Mouse (Mus musculus): ENCODE results near the gene Btnl1. TPM values are rescaled to one million over a fixed set of nuclear protein-coding genes. Genes with fewer than 3 reads are reported as not detected.

Btnl1 gene
- total and polyA plus RNA-seq, 2 experiments from 2014 or later, result not detected

GRCm38 (mm10) chr17:34391507-34391906 is 14.6 kb downstream of the Btnl1 start:
- no peak overlapping the region for H3K4me3 ChIP-seq (ENCODE audit: low read depth, low read length)
- no peaks in the 10 kb centered on the region for H3K36me3 ChIP-seq (ENCODE audit: insufficient read depth, low read length)
- 73% methylated on average over 7 of the region's 7 CpGs for WGBS
- no peaks in the 10 kb centered on the region for H3K4me1 ChIP-seq (ENCODE audit: insufficient read depth, low read length)
- no peaks in the 10 kb centered on the region for H3K9me3 ChIP-seq (ENCODE audit: low read length)
- H3K27me3 ChIP-seq (ENCODE audit: insufficient read depth, low read length), result no peaks in the 10 kb centered on the region
- no peak overlapping the region; the same call in 1 of the 2 replicates for H3K4me2 ChIP-seq (ENCODE audit: low read depth, low read length, poor library complexity, severe bottlenecking)
- TF ChIP-seq CTCF (IDR thresholded peaks at IDR 0.05), result no peak
- no peak overlapping the region for H3K9ac ChIP-seq (replicated peaks; ENCODE audit: low read length, poor library complexity, severe bottlenecking)
- H3K27ac ChIP-seq (ENCODE audit: low read depth, low read length), result no peak overlapping the region
- ATAC-seq (ENCODE audit: low FRiP score) (no peak), DNase-seq (ENCODE audit: low spot score) (no peak)

DNA sequence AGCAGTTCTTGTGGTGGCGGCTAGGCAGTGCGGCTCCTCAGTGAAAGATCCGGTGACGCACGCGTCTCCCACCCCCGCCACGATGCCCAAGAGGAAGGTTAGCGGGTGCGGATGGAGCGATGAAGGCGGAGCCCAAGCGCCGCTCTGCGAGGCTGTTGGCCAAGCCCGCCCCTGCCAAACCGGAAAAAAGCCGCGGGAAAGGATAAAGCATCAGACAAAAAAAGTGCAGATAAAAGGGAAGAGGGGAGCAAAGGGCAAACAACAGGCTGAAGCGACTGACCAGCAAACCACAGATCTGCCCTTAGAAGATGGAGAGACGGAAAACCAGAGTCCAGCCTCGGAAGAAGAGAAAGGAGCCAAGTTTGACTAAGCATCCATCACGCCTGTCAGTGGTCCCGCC is 15.4 kb downstream of the Btnl1 start:
- Histone ChIP-seq H3K27ac (ENCODE audit: low read depth, low read length) (no peak overlapping the region), H3K9me3 (ENCODE audit: low read length) (no peaks in the 10 kb centered on the region), H3K4me1 (ENCODE audit: insufficient read depth, low read length) (no peaks in the 10 kb centered on the region), H3K4me3 (ENCODE audit: low read depth, low read length) (peak overlapping the region; percentile 36), H3K27me3 (ENCODE audit: insufficient read depth, low read length) (no peaks in the 10 kb centered on the region), H3K36me3 (ENCODE audit: insufficient read depth, low read length) (no peaks in the 10 kb centered on the region), H3K4me2 (ENCODE audit: low read depth, low read length, poor library complexity, severe bottlenecking) (peak overlapping the region; percentile 76), H3K9ac (replicated peaks; ENCODE audit: low read length, poor library complexity, severe bottlenecking) (peak overlapping the region; percentile 48; the same call in 1 of the 2 replicates)
- no peak for TF ChIP-seq CTCF (IDR thresholded peaks at IDR 0.05)
- ATAC-seq (ENCODE audit: low FRiP score) (0 out of 2 replicates have a peak, but pooled peaks have one; percentile 52), DNase-seq (ENCODE audit: low spot score) (peak; percentile 38)
- whole genome bisulfite sequencing, result 3% methylated on average over 24 of the region's 24 CpGs

- peak; percentile 47 for TF ChIP-seq CTCF (IDR thresholded peaks at IDR 0.05)
- Histone ChIP-seq H3K4me3 (ENCODE audit: low read depth, low read length) (no peak overlapping the region), H3K36me3 (ENCODE audit: insufficient read depth, low read length) (no peaks in the 10 kb centered on the region), H3K9me3 (ENCODE audit: low read length) (no peaks in the 10 kb centered on the region), H3K9ac (replicated peaks; ENCODE audit: low read length, poor library complexity, severe bottlenecking) (no peak overlapping the region), H3K4me1 (ENCODE audit: insufficient read depth, low read length) (no peaks in the 10 kb centered on the region), H3K4me2 (ENCODE audit: low read depth, low read length, poor library complexity, severe bottlenecking) (no peak overlapping the region), H3K27ac (ENCODE audit: low read depth, low read length) (no peak overlapping the region), H3K27me3 (ENCODE audit: insufficient read depth, low read length) (no peaks in the 10 kb centered on the region)
- no peak for DNase-seq (ENCODE audit: low spot score)
- no peak for ATAC-seq (ENCODE audit: low FRiP score)
- WGBS, result 61% methylated on average over 5 of the region's 5 CpGs
These were observed 20.4 kb downstream of the Btnl1 start for GRCm38 (mm10) chr17:34397357-34397756.

DNA sequence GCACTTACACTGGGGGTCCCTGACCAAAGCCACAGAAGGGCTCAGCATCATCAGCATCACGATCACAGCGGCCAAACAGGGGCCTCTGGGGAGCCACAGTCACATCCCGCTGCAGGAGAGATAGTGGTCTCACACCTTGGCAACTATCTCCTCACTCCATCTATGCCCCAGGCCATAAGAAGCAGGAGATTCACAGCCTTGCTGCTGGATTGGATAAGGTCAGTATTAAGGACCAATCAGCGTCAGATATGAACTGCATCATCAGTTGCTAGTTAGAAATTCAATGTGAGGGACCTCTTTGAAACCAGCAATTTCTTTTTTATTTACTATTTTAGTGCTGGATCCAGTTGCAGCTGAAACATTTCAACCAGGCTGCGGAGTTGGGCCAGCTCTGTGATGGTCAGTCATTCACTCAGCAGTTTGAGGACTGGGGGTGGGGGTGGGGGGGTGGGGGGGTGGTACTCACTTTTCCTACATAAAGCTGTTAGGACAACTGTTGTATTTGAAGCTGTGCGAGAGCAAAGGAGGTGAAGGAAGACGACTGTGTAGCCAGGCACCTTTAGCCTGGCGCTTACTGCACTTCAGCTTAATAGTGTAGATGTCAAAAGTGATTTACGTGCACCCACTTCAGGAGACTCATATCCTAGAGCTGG is 21.3 kb downstream of the Btnl1 start:
- Histone ChIP-seq H3K9ac (replicated peaks; ENCODE audit: low read length, poor library complexity, severe bottlenecking) (no peak overlapping the region), H3K4me2 (ENCODE audit: low read depth, low read length, poor library complexity, severe bottlenecking) (peak overlapping the region; percentile 71), H3K9me3 (ENCODE audit: low read length) (no peaks in the 10 kb centered on the region), H3K4me1 (ENCODE audit: insufficient read depth, low read length) (no peaks in the 10 kb centered on the region), H3K4me3 (ENCODE audit: low read depth, low read length) (peak overlapping the region; percentile 59), H3K27ac (ENCODE audit: low read depth, low read length) (peak overlapping the region; percentile 98), H3K27me3 (ENCODE audit: insufficient read depth, low read length) (no peaks in the 10 kb centered on the region), H3K36me3 (ENCODE audit: insufficient read depth, low read length) (no peaks in the 10 kb centered on the region)
- WGBS, result 11% methylated on average over 9 of the region's 9 CpGs
- TF ChIP-seq CTCF (IDR thresholded peaks at IDR 0.05), result no peak
- DNase-seq (ENCODE audit: low spot score) (peak; percentile 95), ATAC-seq (ENCODE audit: low FRiP score) (peak; percentile 91)

- peak; percentile 47 for TF ChIP-seq CTCF (IDR thresholded peaks at IDR 0.05)
- Histone ChIP-seq H3K27me3 (ENCODE audit: insufficient read depth, low read length) (no peaks in the 10 kb centered on the region), H3K27ac (ENCODE audit: low read depth, low read length) (peak within 1 kb of the TSS; percentile 98), H3K9me3 (ENCODE audit: low read length) (no peaks in the 10 kb centered on the region), H3K4me1 (ENCODE audit: insufficient read depth, low read length) (no peaks in the 10 kb centered on the region), H3K36me3 (ENCODE audit: insufficient read depth, low read length) (no peaks in the 10 kb centered on the region), H3K9ac (replicated peaks; ENCODE audit: low read length, poor library complexity, severe bottlenecking) (peak within 1 kb of the TSS; percentile 79), H3K4me3 (ENCODE audit: low read depth, low read length) (peak within 1 kb of the TSS; percentile 59), H3K4me2 (ENCODE audit: low read depth, low read length, poor library complexity, severe bottlenecking) (peak within 1 kb of the TSS; percentile 71)
- ATAC-seq (ENCODE audit: low FRiP score), result peak; percentile 97
- peak; percentile 96 for DNase-seq (ENCODE audit: low spot score)
- WGBS, result 5% methylated on average over 34 of the region's 34 CpGs
These were observed 21.9 kb downstream of the Btnl1 start, which contains the start of gene BC051142 for GRCm38 (mm10) chr17:34398711-34399393. TSS of gene BC051142 (plus strand) at chr17:34398820.

- H3K4me1 ChIP-seq (ENCODE audit: insufficient read depth, low read length), result no peaks in the 10 kb centered on the region
- WGBS, result 30% methylated on average over 4 of the region's 4 CpGs
- peak overlapping the region; percentile 98 for H3K27ac ChIP-seq (ENCODE audit: low read depth, low read length)
- no peaks in the 10 kb centered on the region for H3K9me3 ChIP-seq (ENCODE audit: low read length)
- DNase-seq (ENCODE audit: low spot score) (no peak), ATAC-seq (ENCODE audit: low FRiP score) (no peak)
- no peak for TF ChIP-seq CTCF (IDR thresholded peaks at IDR 0.05)
- no peak overlapping the region for H3K9ac ChIP-seq (replicated peaks; ENCODE audit: low read length, poor library complexity, severe bottlenecking)
- H3K27me3 ChIP-seq (ENCODE audit: insufficient read depth, low read length), result no peaks in the 10 kb centered on the region
- H3K36me3 ChIP-seq (ENCODE audit: insufficient read depth, low read length), result no peaks in the 10 kb centered on the region
- peak overlapping the region; percentile 71 for H3K4me2 ChIP-seq (ENCODE audit: low read depth, low read length, poor library complexity, severe bottlenecking)
- H3K4me3 ChIP-seq (ENCODE audit: low read depth, low read length), result peak overlapping the region; percentile 59
These were observed 22.4 kb downstream of the Btnl1 start for GRCm38 (mm10) chr17:34399394-34399715.

Measured in midbrain, postnatal 0 days (tissue).